Mouse (Mus musculus) heart, adult 2 months (tissue): ENCODE data around the gene Stox2. TPM values are rescaled to one million over a fixed set of nuclear protein-coding genes. Genes with fewer than 3 reads are reported as not detected.

ENCODE experiments used
- DNase-seq, 2 experiments: peaks; one replicate each; pipeline ENCODE4 v3.0.0; 2021
- H3K27ac ChIP-seq: fragments of 200-600 bp; 2 replicates; pipeline ENCODE4 v1.8.1; 2022
- H3K27me3 ChIP-seq: fragments of 200-500 bp; 2 replicates; pipeline ENCODE4 v1.6.1; 2012; ENCODE audit warnings: mild to moderate bottlenecking, low read length, inconsistent platforms, mixed read lengths; ENCODE audit not compliant: control insufficient read depth, insufficient read depth
- H3K36me3 ChIP-seq: fragments of 200-500 bp; 2 replicates; pipeline ENCODE4 v1.6.1; 2012; ENCODE audit warnings: low read length, inconsistent platforms; ENCODE audit not compliant: control insufficient read depth, insufficient read depth
- H3K4me1 ChIP-seq: fragments of 200-500 bp; 2 replicates; pipeline ENCODE4 v1.6.1; 2011; ENCODE audit warnings: low read length; ENCODE audit not compliant: control insufficient read depth, insufficient read depth
- H3K4me3 ChIP-seq: fragments of 200-600 bp; 2 replicates; pipeline ENCODE4 v1.8.1; 2022
- H3K79me2 ChIP-seq: fragments of 200-500 bp; replicated peaks from 2 replicates; pipeline ENCODE4 v1.6.1; 2012; ENCODE audit warnings: mild to moderate bottlenecking, inconsistent platforms, low read length, moderate library complexity, mixed read lengths; ENCODE audit not compliant: control insufficient read depth, insufficient read depth
- H3K9ac ChIP-seq: fragments of 200-500 bp; 2 replicates; pipeline ENCODE4 v1.6.1; 2012; ENCODE audit warnings: low read depth, mild to moderate bottlenecking, control low read depth, inconsistent platforms, low read length, mixed read lengths
- CTCF ChIP-seq: fragments of 200-600 bp; IDR thresholded peaks from 2 replicates; pipeline ENCODE4 v1.8.1; 2022; ENCODE audit warnings: antibody characterized with exemption, mild to moderate bottlenecking, moderate library complexity
- EP300 ChIP-seq: fragments of 200-500 bp; IDR thresholded peaks from 2 replicates; pipeline ENCODE4 v1.6.1; 2011; ENCODE audit warnings: low read depth, low read length, control low read depth; ENCODE audit not compliant: insufficient read depth
- POLR2A ChIP-seq: fragments of 200-500 bp; IDR thresholded peaks from 2 replicates; pipeline ENCODE4 v1.6.1; 2011; ENCODE audit warnings: mild to moderate bottlenecking, low read depth, low read length, control low read depth; ENCODE audit not compliant: insufficient read depth
- WGBS: fragments of 180-500 bp; shearing (Covaris S2); methylation state at CpG from one replicate; pipeline ENCODE4 v1.1.7; 2018; 5-methylcytosine and 5-hydroxymethylcytosine counted together
- intact Hi-C: fragments of 180-260 bp; cut with DNase I; formaldehyde crosslinking; loops from one replicate; pipeline ENCODE4 v1.15.1; 2025
- polyA plus RNA-seq: library from polyadenylated mRNA; depleted of rRNA; stranded (reverse); fragments of >200 nt; gene quantifications from 2 replicates; pipeline ENCODE4 v1.2.3, GENCODE M21; 2012
- total RNA-seq, 2 experiments: library from RNA; stranded (reverse); gene quantifications; 2 replicates each; pipeline ENCODE4 v1.2.3; 2021

Stox2 gene
- total and polyA plus RNA-seq, 3 experiments, result 2.6 to 11.3 (median 10.1) TPM

- Histone ChIP-seq H3K4me3 (no peak overlapping the region), H3K27me3 (no peaks in the 10 kb centered on the region), H3K79me2 (peaks cover 3% of the 10 kb centered on the region), H3K27ac (no peak overlapping the region), H3K4me1 (peaks cover 2% of the 10 kb centered on the region), H3K36me3 (no peaks in the 10 kb centered on the region), H3K9ac (no peak overlapping the region)
- DNase-seq, result no peak
- TF ChIP-seq EP300 (no peak), POLR2A (no peak), CTCF (no peak)
- 42% methylated on average over 8 of the region's 8 CpGs for WGBS
- intact Hi-C loops, result no loop called here
Observed at GRCm38 (mm10) chr8:47326348-47326747, 119.8 kb downstream of the Stox2 start.

GRCm38 (mm10) chr8:47324117-47324820 lies 121.9 kb downstream of the Stox2 start:
- Histone ChIP-seq H3K79me2 (peaks cover 3% of the 10 kb centered on the region), H3K36me3 (no peaks in the 10 kb centered on the region), H3K27ac (no peak overlapping the region), H3K4me1 (peaks cover 6% of the 10 kb centered on the region), H3K27me3 (no peaks in the 10 kb centered on the region), H3K9ac (no peak overlapping the region), H3K4me3 (no peak overlapping the region)
- DNase-seq, result no peak
- WGBS, result 49% methylated on average over 16 of the region's 16 CpGs
- intact Hi-C loops, result no loop called here
- TF ChIP-seq EP300, result no peak
- TF ChIP-seq POLR2A, result no peak

- H3K79me2 ChIP-seq, result peaks cover 5% of the 10 kb centered on the region; the same call in 1 of the 2 replicates
- H3K4me1 ChIP-seq, result peaks cover 6% of the 10 kb centered on the region
- WGBS, result 62% methylated on average over 5 of the region's 5 CpGs
- H3K36me3 ChIP-seq, result no peaks in the 10 kb centered on the region
- no peak overlapping the region for H3K27ac ChIP-seq
- TF ChIP-seq EP300 (no peak), CTCF (no peak), POLR2A (no peak)
- no peak overlapping the region for H3K4me3 ChIP-seq
- intact Hi-C loops, result no loop called here
- no peak for DNase-seq
- H3K9ac ChIP-seq, result no peak overlapping the region
- H3K27me3 ChIP-seq, result no peaks in the 10 kb centered on the region
Observed at GRCm38 (mm10) chr8:47321282-47321681, 124.9 kb downstream of the Stox2 start.

- no peak for TF ChIP-seq CTCF
- no peak for TF ChIP-seq EP300
- no peak for TF ChIP-seq POLR2A
- no peak overlapping the region for H3K4me3 ChIP-seq
- H3K4me1 ChIP-seq, result peaks cover 6% of the 10 kb centered on the region
- no peak overlapping the region for H3K27ac ChIP-seq
- H3K79me2 ChIP-seq, result 0 out of 2 replicates have a peak, but pooled peaks cover 3% of the 10 kb centered on the region
- no peak for DNase-seq
- H3K27me3 ChIP-seq, result no peaks in the 10 kb centered on the region
- intact Hi-C loops, result no loop called here
- H3K9ac ChIP-seq, result no peak overlapping the region
- no peaks in the 10 kb centered on the region for H3K36me3 ChIP-seq
- 39% methylated on average over 2 of the region's 2 CpGs for WGBS
Observed at GRCm38 (mm10) chr8:47320707-47321106, 125.5 kb downstream of the Stox2 start.

GRCm38 (mm10) chr8:47318468-47318867 lies 127.7 kb downstream of the Stox2 start:
- no peak for TF ChIP-seq EP300
- TF ChIP-seq POLR2A, result no peak
- TF ChIP-seq CTCF, result no peak
- peaks cover 3% of the 10 kb centered on the region; the same call in 1 of the 2 replicates for H3K36me3 ChIP-seq
- DNase-seq, result no peak
- no peak overlapping the region for H3K9ac ChIP-seq
- WGBS, result 83% methylated on average over 3 of the region's 3 CpGs
- H3K27me3 ChIP-seq, result no peaks in the 10 kb centered on the region
- peaks cover 4% of the 10 kb centered on the region for H3K4me1 ChIP-seq
- 0 out of 2 replicates have a peak, but pooled peaks cover 2% of the 10 kb centered on the region for H3K79me2 ChIP-seq
- H3K4me3 ChIP-seq, result no peak overlapping the region
- intact Hi-C loops, result no loop called here
- H3K27ac ChIP-seq, result no peak overlapping the region

GRCm38 (mm10) chr8:47308176-47308575 lies 138.0 kb downstream of the Stox2 start:
- no peaks in the 10 kb centered on the region for H3K36me3 ChIP-seq
- H3K27me3 ChIP-seq, result no peaks in the 10 kb centered on the region
- DNase-seq, result no peak
- intact Hi-C loops, result no loop called here
- no peak overlapping the region for H3K4me3 ChIP-seq
- H3K4me1 ChIP-seq, result no peaks in the 10 kb centered on the region; the same call in 1 of the 2 replicates
- 87% methylated on average over 6 of the region's 6 CpGs for WGBS
- no peak overlapping the region for H3K9ac ChIP-seq
- TF ChIP-seq CTCF (no peak), POLR2A (no peak), EP300 (no peak)
- H3K79me2 ChIP-seq, result no peaks in the 10 kb centered on the region
- no peak overlapping the region for H3K27ac ChIP-seq
